Mouse (Mus musculus) ES-E14 (cell line): ENCODE results near the gene Xrcc3. TPM values are rescaled to one million over a fixed set of nuclear protein-coding genes. Genes with fewer than 3 reads are reported as not detected.

Source experiments
- DNase-seq: peaks from one replicate; pipeline ENCODE4 v3.0.0-alpha.2; 2013; ENCODE audit warnings: low read depth, low spot score
- H3K27ac ChIP-seq: 2 replicates; pipeline ENCODE4 v1.5.1; 2012; ENCODE audit warnings: low read depth, mild to moderate bottlenecking, low read length, moderate library complexity, mixed read lengths; ENCODE audit not compliant: poor library complexity, insufficient read depth, severe bottlenecking
- H3K36me3 ChIP-seq: 2 replicates; pipeline ENCODE4 v1.6.1; 2012; ENCODE audit warnings: mild to moderate bottlenecking, low read length, moderate library complexity, mixed read lengths; ENCODE audit not compliant: control insufficient read depth, poor library complexity, insufficient read depth, severe bottlenecking
- H3K4me1 ChIP-seq, 2 experiments: fragments of 150-350 bp in 1 of 2; sonication (generic) in 1 of 2; 2 replicates each; pipeline ENCODE4 v1.6.1; 2012; ENCODE audit warnings: low read length in 2 of 2, mild to moderate bottlenecking in 1 of 2, mixed read lengths in 1 of 2; ENCODE audit not compliant: control insufficient read depth in 2 of 2, insufficient read depth in 2 of 2, poor library complexity in 1 of 2
- H3K4me3 ChIP-seq, 2 experiments: fragments of 150-350 bp in 1 of 2; sonication (generic) in 1 of 2; 2 replicates each; pipeline ENCODE4 v1.5.1; 2012; ENCODE audit warnings: low read length in 2 of 2, low read depth in 1 of 2, mild to moderate bottlenecking in 1 of 2, mixed read lengths in 1 of 2; ENCODE audit not compliant: insufficient read depth in 1 of 2, poor library complexity in 1 of 2, severe bottlenecking in 1 of 2
- H3K9ac ChIP-seq: 2 replicates; pipeline ENCODE4 v1.6.1; 2012; ENCODE audit warnings: low read depth, mild to moderate bottlenecking, low read length, mixed read lengths; ENCODE audit not compliant: poor library complexity, insufficient read depth, severe bottlenecking
- H3K9me3 ChIP-seq: fragments of 150-350 bp; sonication (generic); 2 replicates; pipeline ENCODE4 v1.6.1; 2012; ENCODE audit warnings: low read depth, mild to moderate bottlenecking, low read length; ENCODE audit not compliant: control insufficient read depth, insufficient read depth
- CHD2 ChIP-seq: IDR thresholded peaks from 2 replicates; pipeline ENCODE4 v1.6.1; 2014; ENCODE audit warnings: mild to moderate bottlenecking, low read depth, low read length, inconsistent platforms
- HCFC1 ChIP-seq: IDR thresholded peaks from 2 replicates; pipeline ENCODE4 v1.6.1; 2012; ENCODE audit warnings: low read length, inconsistent platforms, borderline replicate concordance; ENCODE audit not compliant: insufficient read depth
- MAFK ChIP-seq: IDR thresholded peaks from 2 replicates; pipeline ENCODE4 v1.6.1; 2014; ENCODE audit warnings: mild to moderate bottlenecking, low read depth, low read length, inconsistent platforms; ENCODE audit not compliant: insufficient read depth
- ZC3H11A ChIP-seq: IDR thresholded peaks from 2 replicates; pipeline ENCODE4 v1.6.1; 2012; ENCODE audit warnings: low read depth, mild to moderate bottlenecking, inconsistent platforms, low read length, borderline replicate concordance
- ZNF384 ChIP-seq: IDR thresholded peaks from 2 replicates; pipeline ENCODE4 v1.6.1; 2012; ENCODE audit warnings: low read depth, low read length, inconsistent platforms
- in situ Hi-C, 2 experiments: fragments of 600-800 bp; cut with MboI; formaldehyde crosslinking; loops; one replicate each; pipeline ENCODE4 v1.15.1; 2025; ENCODE audit warnings: low sequenced_read_pairs in 2 of 2, inconsistent platforms in 1 of 2; ENCODE audit not compliant: unreplicated experiment in 2 of 2
- total RNA-seq: library from RNA; depleted of rRNA; stranded (reverse); fragments of 300-350 nt; gene quantifications from 2 replicates; pipeline ENCODE4 v1.2.3, GENCODE M21; 2012

Xrcc3 gene
- total RNA-seq, 1 experiment, result 21.8 TPM

DNA sequence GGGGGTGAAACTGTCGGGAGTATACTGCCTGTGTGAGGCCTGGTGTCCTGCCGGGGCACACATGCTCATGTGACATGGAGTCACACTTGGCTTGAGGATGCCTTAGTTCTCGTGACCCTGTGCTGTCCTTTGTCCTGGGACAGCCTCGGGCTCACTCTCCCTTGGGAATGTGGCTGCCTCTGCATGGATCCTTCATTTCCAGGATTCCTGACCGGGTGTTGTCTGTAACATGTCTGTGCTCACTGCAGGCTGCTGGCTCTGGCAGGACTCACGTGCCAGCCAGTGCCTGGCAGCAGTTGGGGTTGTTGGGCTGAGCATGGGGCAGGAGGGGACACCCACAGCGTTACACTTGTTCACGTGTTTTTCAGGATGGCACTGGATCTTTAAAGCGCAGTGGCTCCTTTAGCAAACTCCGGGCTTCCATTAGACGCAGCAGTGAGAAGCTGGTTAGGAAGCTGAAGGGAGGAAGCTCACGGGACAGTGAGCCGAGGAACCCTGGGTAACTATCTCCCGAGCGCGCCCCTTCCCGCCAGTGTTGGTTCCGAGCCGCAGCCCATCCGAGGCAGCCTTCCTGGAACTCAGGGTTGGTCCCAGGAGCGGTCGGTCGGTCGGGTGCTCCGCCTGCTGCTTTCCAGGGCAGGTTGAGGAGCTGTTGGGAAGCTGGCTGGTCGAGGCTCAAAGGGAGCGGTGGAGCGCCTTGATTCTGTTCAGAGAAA is 18.3 kb downstream of the Xrcc3 start:
- in situ Hi-C loops, result no loop called here
- H3K9ac ChIP-seq, result peak overlapping the region; percentile 14
- peaks cover 23% of the 10 kb centered on the region; the same call in 1 of the 2 replicates for H3K36me3 ChIP-seq
- H3K4me3 ChIP-seq, result peak overlapping the region; percentile 20 to 33; a peak in 2 of 4 replicates
- H3K9me3 ChIP-seq, result no peaks in the 10 kb centered on the region
- H3K27ac ChIP-seq, result no peak overlapping the region
- peaks cover 0 to 9% of the 10 kb centered on the region in 2 experiments; a peak in 2 of 4 replicates for H3K4me1 ChIP-seq
- TF ChIP-seq CHD2 (no peak), ZNF384 (no peak), ZC3H11A (no peak), HCFC1 (no peak), MAFK (no peak)
- DNase-seq, result no peak

- Histone ChIP-seq H3K9ac (peak overlapping the region; percentile 8; the same call in 1 of the 2 replicates), H3K4me1 (peaks cover 0 to 12% of the 10 kb centered on the region in 2 experiments; a peak in 2 of 4 replicates), H3K4me3 (no peak overlapping the region), H3K9me3 (no peaks in the 10 kb centered on the region), H3K36me3 (peaks cover 29% of the 10 kb centered on the region), H3K27ac (no peak overlapping the region)
- DNase-seq, result no peak
- in situ Hi-C loops, result no loop called here
- no peak for TF ChIP-seq HCFC1
- TF ChIP-seq CHD2, result no peak
- no peak for TF ChIP-seq MAFK
Measured at GRCm38 (mm10) chr12:111794526-111795179, 19.0 kb downstream of the Xrcc3 start.

DNA sequence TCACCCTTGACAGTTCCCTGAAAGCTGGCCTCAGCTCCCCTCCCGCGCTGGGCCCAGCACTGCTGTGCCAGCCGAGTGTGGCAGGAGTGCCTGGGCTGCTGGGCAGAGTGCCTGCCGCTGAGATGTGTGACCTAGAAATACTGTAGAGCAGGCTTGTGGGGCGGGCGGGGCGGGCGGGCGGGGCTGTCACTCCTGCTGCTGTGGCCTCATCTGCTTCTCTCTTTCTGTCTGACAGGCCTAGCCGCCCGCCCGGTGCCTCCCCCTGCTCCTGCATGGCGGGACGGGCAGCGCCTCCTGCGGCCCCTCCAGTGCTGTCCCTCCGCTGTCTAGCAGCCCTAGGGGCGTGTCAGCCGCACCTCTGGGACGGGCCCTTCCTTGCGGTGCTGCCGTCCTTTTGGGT is 19.6 kb downstream of the Xrcc3 start:
- H3K27ac ChIP-seq, result no peak overlapping the region
- TF ChIP-seq ZC3H11A, result no peak
- TF ChIP-seq CHD2, result no peak
- TF ChIP-seq MAFK, result no peak
- TF ChIP-seq HCFC1, result no peak
- TF ChIP-seq ZNF384, result no peak
- in situ Hi-C loops, result no loop called here
- no peak overlapping the region; a peak in 1 of 4 replicates for H3K4me3 ChIP-seq
- no peak overlapping the region for H3K9ac ChIP-seq
- H3K4me1 ChIP-seq, result peaks cover 0 to 15% of the 10 kb centered on the region in 2 experiments; a peak in 2 of 4 replicates
- DNase-seq, result no peak
- H3K9me3 ChIP-seq, result no peaks in the 10 kb centered on the region
- peaks cover 34% of the 10 kb centered on the region for H3K36me3 ChIP-seq

DNA sequence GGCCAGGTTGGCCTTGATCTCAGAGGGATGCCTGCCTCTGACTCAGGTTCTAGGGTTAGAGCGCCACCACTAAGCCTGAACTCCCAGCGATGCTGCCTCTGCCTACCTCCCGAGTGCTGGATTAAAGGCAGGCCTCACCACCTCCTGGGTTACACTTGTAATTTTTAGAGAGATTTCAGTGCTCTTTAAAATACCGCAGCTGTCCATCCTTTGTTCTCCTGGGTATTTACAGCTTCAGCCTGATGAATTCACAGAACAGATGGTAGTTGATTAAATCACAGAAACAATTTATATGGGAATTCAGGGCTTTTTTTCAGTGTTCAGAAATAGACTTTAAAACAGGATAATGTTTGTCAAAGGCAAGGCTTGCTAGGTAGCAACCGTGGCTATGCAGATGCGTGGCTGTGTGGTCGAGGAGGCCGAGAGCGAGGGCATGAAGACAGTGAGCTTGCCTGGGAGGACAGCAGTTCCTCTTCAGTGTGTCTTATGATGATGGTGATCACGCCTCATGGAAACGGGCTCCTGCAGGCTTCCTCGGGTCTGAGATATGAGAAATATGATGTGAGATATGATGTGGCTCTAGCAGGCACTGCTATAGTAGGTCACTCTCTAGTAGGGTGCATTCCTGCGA is 22.1 kb downstream of the Xrcc3 start:
- Histone ChIP-seq H3K9me3 (no peaks in the 10 kb centered on the region), H3K4me3 (no peak overlapping the region), H3K4me1 (peaks cover 0 to 22% of the 10 kb centered on the region in 2 experiments; a peak in 3 of 4 replicates), H3K27ac (no peak overlapping the region), H3K36me3 (peaks cover 46% of the 10 kb centered on the region), H3K9ac (no peak overlapping the region)
- in situ Hi-C loops, result no loop called here
- no peak for DNase-seq
- TF ChIP-seq ZNF384, result no peak
- no peak for TF ChIP-seq CHD2
- TF ChIP-seq HCFC1, result no peak
- no peak for TF ChIP-seq MAFK
- TF ChIP-seq ZC3H11A, result no peak
